Mouse (Mus musculus) adipocyte (in vitro differentiated cells): ENCODE measurements at regions not wholly inside any gene's neighbourhood (a gene's known extent, or its start where the extent isn't known, plus 50 kb on each side); places are given as distances from the start of the nearest gene placed in this dataset.

Experiments used
- DNase-seq: peaks from one replicate; pipeline ENCODE4 v3.0.0-alpha.2; 2016; ENCODE audit warnings: low spot score

- no peak for DNase-seq
These were observed 99.7 kb upstream of the Arid5b start for GRCm38 (mm10) chr10:68378212-68378611.

- no peak for DNase-seq
These were observed 98.9 kb upstream of the Arid5b start for GRCm38 (mm10) chr10:68377479-68377878.

GRCm38 (mm10) chr10:68373875-68374274 lies 95.3 kb upstream of the Arid5b start:
- DNase-seq, result peak; percentile 14

GRCm38 (mm10) chr10:68371785-68372184 lies 93.2 kb upstream of the Arid5b start:
- no peak for DNase-seq

GRCm38 (mm10) chr10:68370986-68371385 lies 92.4 kb upstream of the Arid5b start:
- no peak for DNase-seq

GRCm38 (mm10) chr10:68366796-68367195 lies 88.3 kb upstream of the Arid5b start:
- no peak for DNase-seq

- no peak for DNase-seq
These were observed 82.4 kb upstream of the Arid5b start for GRCm38 (mm10) chr10:68360765-68361483.

GRCm38 (mm10) chr10:68359135-68359534 lies 80.6 kb upstream of the Arid5b start:
- peak; percentile 21 for DNase-seq

- DNase-seq, result peak; percentile 33
These were observed 78.4 kb upstream of the Arid5b start for GRCm38 (mm10) chr10:68356973-68357372.

- no peak for DNase-seq
These were observed 78.0 kb upstream of the Arid5b start for GRCm38 (mm10) chr10:68356521-68356920.

- DNase-seq, result peak; percentile 8
These were observed 77.5 kb upstream of the Arid5b start for GRCm38 (mm10) chr10:68356093-68356485.

- DNase-seq, result peak; percentile 31
These were observed 77.0 kb upstream of the Arid5b start for GRCm38 (mm10) chr10:68355471-68356092.

GRCm38 (mm10) chr10:68354335-68355231 lies 76.0 kb upstream of the Arid5b start:
- DNase-seq, result peak; percentile 41

- no peak for DNase-seq
These were observed 75.2 kb upstream of the Arid5b start for GRCm38 (mm10) chr10:68353692-68354232.

GRCm38 (mm10) chr10:68351841-68352555 lies 73.5 kb upstream of the Arid5b start:
- DNase-seq, result no peak

- no peak for DNase-seq
These were observed 72.9 kb upstream of the Arid5b start for GRCm38 (mm10) chr10:68351441-68351840.

- DNase-seq, result no peak
These were observed 72.3 kb upstream of the Arid5b start for GRCm38 (mm10) chr10:68350798-68351197.

GRCm38 (mm10) chr10:68347806-68348205 lies 69.3 kb upstream of the Arid5b start:
- DNase-seq, result no peak

GRCm38 (mm10) chr10:68344991-68345720 lies 66.6 kb upstream of the Arid5b start:
- DNase-seq, result no peak

- DNase-seq, result no peak
These were observed 65.7 kb upstream of the Arid5b start for GRCm38 (mm10) chr10:68344211-68344610.

GRCm38 (mm10) chr10:68334054-68334453 lies 55.5 kb upstream of the Arid5b start:
- DNase-seq, result no peak
